ENCODE assay signal across 21 mouse cellular contexts in genomic region chr16:25835301-25835700, GRCm38 (mm10).
DNase-seq lines count a peak whose midpoint lies in the region; ATAC-seq and TF ChIP-seq lines count a peak whose summit lies in the region.
"Had no signal": no experiment of that assay in that cellular context is flagged by ENCODE, and none has a peak within 500 bp of the region (broad histone marks: within the 10 kb centered on the region; RNA-seq: fewer than 3 reads in every experiment).

No protein-coding gene starts in this region.

- WGBS in intestine, embryonic 16.5 days = 64% methylated on average over 3 of the region's 3 CpGs
- 68% methylated on average over 3 of the region's 3 CpGs for WGBS in intestine, embryonic 15.5 days
- 71% methylated on average over 3 of the region's 3 CpGs for WGBS in stomach, embryonic 16.5 days

- no peak overlapping the region for H3K4me3 ChIP-seq in intestine, embryonic 16.5 days (ENCODE audit: low read length)
- H3K4me3 ChIP-seq in intestine, embryonic 15.5 days (replicated peaks) = no peak overlapping the region
- no peak overlapping the region for H3K4me3 ChIP-seq in embryonic fibroblast, embryonic 13.5 days (ENCODE audit: insufficient read depth, low read length)
- H3K4me3 ChIP-seq in stomach, embryonic 16.5 days (replicated peaks; ENCODE audit: low read length) = no peak overlapping the region
- H3K4me3 ChIP-seq: forebrain, embryonic 10.5 days; gastrocnemius, adult 2 months; heart, embryonic 13.5 days; hindbrain, embryonic 15.5 days had no signal

- no peak for TF ChIP-seq CTCF in embryonic fibroblast, embryonic 13.5 days (IDR thresholded peaks at IDR 0.05; ENCODE audit: borderline replicate concordance, insufficient read depth, low read length)

- peak; percentile 73 for DNase-seq in 3T3-L1 (ENCODE audit: low read depth, low spot score)
- DNase-seq in cerebellum, adult 18-20 months = no peak
- DNase-seq: adrenal gland, postnatal 14 days; cerebellum, adult 2 months; cerebellum, postnatal 10 days; gastrocnemius, adult 2 months; gastrocnemius, postnatal 25 days; heart, adult 11 months; heart, postnatal 36 days had no signal

- 0 out of 2 replicates have a peak, but pooled peaks have one; percentile 28 for ATAC-seq in intestine, embryonic 16.5 days
- ATAC-seq in intestine, embryonic 15.5 days = no peak
- ATAC-seq in stomach, embryonic 16.5 days (ENCODE audit: insufficient read depth, low FRiP score) = no peak
- no peak for ATAC-seq in monocyte, adult 5-6 weeks (replicated peaks; ENCODE audit: insufficient number of reproducible peaks, low FRiP score, low TSS enrichment, poor library complexity, severe bottlenecking)
- ATAC-seq in granulocyte monocyte progenitor cell, adult 5-6 weeks (replicated peaks; ENCODE audit: poor library complexity, severe bottlenecking) = no peak
- ATAC-seq: forebrain, embryonic 14.5 days; inflammation-experienced regulatory T-cells, adult 6 months had no signal

- H3K9ac ChIP-seq in intestine, embryonic 16.5 days (ENCODE audit: low read depth, low read length) = no peak overlapping the region
- no peak overlapping the region for H3K9ac ChIP-seq in intestine, embryonic 15.5 days
- H3K9ac ChIP-seq in stomach, embryonic 16.5 days (ENCODE audit: low read length) = no peak overlapping the region
- H3K9ac ChIP-seq: heart, embryonic 13.5 days; hindbrain, embryonic 15.5 days had no signal

- H3K27me3 ChIP-seq in intestine, embryonic 16.5 days (replicated peaks; ENCODE audit: control insufficient read depth, insufficient read depth, low read length) = no peaks in the 10 kb centered on the region
- H3K27me3 ChIP-seq in intestine, embryonic 15.5 days (replicated peaks) = no peaks in the 10 kb centered on the region
- H3K27me3 ChIP-seq in stomach, embryonic 16.5 days (ENCODE audit: control insufficient read depth, insufficient read depth, low read length) = no peaks in the 10 kb centered on the region
- H3K27me3 ChIP-seq: heart, embryonic 13.5 days; hindbrain, embryonic 15.5 days had no signal

- H3K4me2 ChIP-seq in intestine, embryonic 16.5 days (ENCODE audit: low read depth, low read length) = no peak overlapping the region
- H3K4me2 ChIP-seq in intestine, embryonic 15.5 days (replicated peaks) = no peak overlapping the region
- no peak overlapping the region for H3K4me2 ChIP-seq in stomach, embryonic 16.5 days (ENCODE audit: low read depth, low read length)
- H3K4me2 ChIP-seq: heart, embryonic 13.5 days; hindbrain, embryonic 15.5 days had no signal

- H3K4me1 ChIP-seq in intestine, embryonic 16.5 days (ENCODE audit: control insufficient read depth, insufficient read depth, low read length) = no peaks in the 10 kb centered on the region
- no peaks in the 10 kb centered on the region for H3K4me1 ChIP-seq in intestine, embryonic 15.5 days (replicated peaks)
- no peaks in the 10 kb centered on the region for H3K4me1 ChIP-seq in embryonic fibroblast, embryonic 13.5 days (ENCODE audit: control insufficient read depth, insufficient read depth, low read length)
- H3K4me1 ChIP-seq in stomach, embryonic 16.5 days (ENCODE audit: control insufficient read depth, insufficient read depth, low read length) = 0 out of 2 replicates have a peak, but pooled peaks cover 4% of the 10 kb centered on the region
- H3K4me1 ChIP-seq: forebrain, embryonic 10.5 days; heart, embryonic 13.5 days; hindbrain, embryonic 15.5 days had no signal

- H3K36me3 ChIP-seq in intestine, embryonic 16.5 days (ENCODE audit: control insufficient read depth, insufficient read depth, low read length) = no peaks in the 10 kb centered on the region
- no peaks in the 10 kb centered on the region for H3K36me3 ChIP-seq in intestine, embryonic 15.5 days
- H3K36me3 ChIP-seq in stomach, embryonic 16.5 days (ENCODE audit: control insufficient read depth, insufficient read depth, low read length) = no peaks in the 10 kb centered on the region
- H3K36me3 ChIP-seq: forebrain, embryonic 10.5 days; G1E; heart, embryonic 13.5 days; hindbrain, embryonic 15.5 days had no signal

- no peak overlapping the region for H3K27ac ChIP-seq in intestine, embryonic 16.5 days (ENCODE audit: low read length)
- H3K27ac ChIP-seq in intestine, embryonic 15.5 days = no peak overlapping the region
- peak overlapping the region; percentile 43; the same call in 1 of the 2 replicates for H3K27ac ChIP-seq in embryonic fibroblast, embryonic 13.5 days (ENCODE audit: insufficient read depth, low read length)
- H3K27ac ChIP-seq in stomach, embryonic 16.5 days (ENCODE audit: low read length) = peak overlapping the region; percentile 75
- H3K27ac ChIP-seq: forebrain, embryonic 10.5 days; gastrocnemius, adult 2 months; heart, embryonic 13.5 days; hindbrain, embryonic 15.5 days had no signal

- no peaks in the 10 kb centered on the region for H3K9me3 ChIP-seq in intestine, embryonic 16.5 days (ENCODE audit: control insufficient read depth, low read length)
- no peaks in the 10 kb centered on the region for H3K9me3 ChIP-seq in intestine, embryonic 15.5 days
- H3K9me3 ChIP-seq in stomach, embryonic 16.5 days (replicated peaks; ENCODE audit: control insufficient read depth, low read length) = no peaks in the 10 kb centered on the region
- H3K9me3 ChIP-seq: forebrain, embryonic 10.5 days; heart, embryonic 13.5 days; hindbrain, embryonic 15.5 days had no signal

- no peak for TF ChIP-seq POLR2A in embryonic fibroblast, embryonic 13.5 days (IDR thresholded peaks at IDR 0.05; ENCODE audit: low read depth, low read length)

Comparison
In these comparisons a context has a peak if more than half of its experiments do, and no peak if none do; other contexts are left out.
1. H3K27ac ChIP-seq: peak in embryonic fibroblast, embryonic 13.5 days (single experiment) and stomach, embryonic 16.5 days (single experiment); none in intestine, embryonic 16.5 days (single experiment) and intestine, embryonic 15.5 days (single experiment).